Mouse (Mus musculus) mouse embryonic stem cell (cell line): Measurements from ENCODE around the gene Pkdcc.

Source experiments
- in situ Hi-C, 2 experiments: fragments of 300-500 bp; cut with MboI; formaldehyde crosslinking; loops; 1 replicate in 1 of 2; 3 replicates in 1 of 2; pipeline ENCODE4 v1.14.3; 2019 to 2020; ENCODE audit warnings: low sequenced_read_pairs in 2 of 2, low pct_unique_long_range_greater_than_20kb in 1 of 2, mixed read lengths in 1 of 2; ENCODE audit not compliant: unreplicated experiment in 1 of 2

The Pkdcc gene

GRCm38 (mm10) chr17:83214674-83215528, at the start of gene Pkdcc:
Gene Pkdcc, plus strand, starts transcription at chr17:83215292.
- in situ Hi-C loops: no loop called here

GRCm38 (mm10) chr17:83166195-83166594, 48.9 kb upstream of the Pkdcc start:
- in situ Hi-C loops: no loop called here

- in situ Hi-C loops: no loop called here
Measured at GRCm38 (mm10) chr17:83176146-83176545, 38.9 kb upstream of the Pkdcc start.

- in situ Hi-C loops: no loop called here
Measured at GRCm38 (mm10) chr17:83178483-83179150, 36.5 kb upstream of the Pkdcc start.

GRCm38 (mm10) chr17:83179151-83179531, 36.0 kb upstream of the Pkdcc start:
- in situ Hi-C loops: no loop called here

GRCm38 (mm10) chr17:83179569-83179968, 35.5 kb upstream of the Pkdcc start:
- in situ Hi-C loops: no loop called here

GRCm38 (mm10) chr17:83181086-83181485, 34.0 kb upstream of the Pkdcc start:
- in situ Hi-C loops: no loop called here

GRCm38 (mm10) chr17:83181592-83181991, 33.5 kb upstream of the Pkdcc start:
- in situ Hi-C loops: no loop called here

GRCm38 (mm10) chr17:83182061-83182664, 32.9 kb upstream of the Pkdcc start:
- in situ Hi-C loops: no loop called here

- in situ Hi-C loops: no loop called here
Measured at GRCm38 (mm10) chr17:83182780-83183179, 32.3 kb upstream of the Pkdcc start.

GRCm38 (mm10) chr17:83187751-83188565, 27.1 kb upstream of the Pkdcc start:
- in situ Hi-C loops: no loop called here

- in situ Hi-C loops: no loop called here
Measured at GRCm38 (mm10) chr17:83190810-83191209, 24.3 kb upstream of the Pkdcc start.

- in situ Hi-C loops: no loop called here
Measured at GRCm38 (mm10) chr17:83194491-83194890, 20.6 kb upstream of the Pkdcc start.

- in situ Hi-C loops: no loop called here
Measured at GRCm38 (mm10) chr17:83197361-83197923, 17.6 kb upstream of the Pkdcc start.

- in situ Hi-C loops: no loop called here
Measured at GRCm38 (mm10) chr17:83200469-83200868, 14.6 kb upstream of the Pkdcc start.

GRCm38 (mm10) chr17:83201257-83201656, 13.8 kb upstream of the Pkdcc start:
- in situ Hi-C loops: no loop called here

- in situ Hi-C loops: no loop called here
Measured at GRCm38 (mm10) chr17:83203692-83204383, 11.3 kb upstream of the Pkdcc start.

- in situ Hi-C loops: no loop called here
Measured at GRCm38 (mm10) chr17:83207296-83207695, 7.8 kb upstream of the Pkdcc start.
